In genomic region chr6:107290850-107291249, GRCm38 (mm10) we compare ENCODE assay signal across 21 mouse cellular contexts.
A peak's percentile ranks its signal among the peaks of the same experiment; 100 is the strongest.
DNase-seq lines count a peak whose midpoint lies in the region; ATAC-seq and TF ChIP-seq lines count a peak whose summit lies in the region.
"Had no signal": no experiment of that assay in that cellular context is flagged by ENCODE, and none has a peak within 500 bp of the region (broad histone marks: within the 10 kb centered on the region; RNA-seq: fewer than 3 reads in every experiment).

No protein-coding gene starts in this region.

- H3K27ac ChIP-seq in forebrain, embryonic 13.5 days = no peak overlapping the region
- no peak overlapping the region for H3K27ac ChIP-seq in forebrain, embryonic 12.5 days
- no peak overlapping the region for H3K27ac ChIP-seq in layer of hippocampus, adult 2 months
- H3K27ac ChIP-seq: embryonic facial prominence, embryonic 10.5 days; hindbrain, embryonic 12.5 days; intestine, embryonic 15.5 days; limb, embryonic 13.5 days; liver, embryonic 15.5 days had no signal

- DNase-seq in layer of hippocampus, adult 2 months (ENCODE audit: low spot score in 2 of 2) = peak; percentile 14 to 41
- DNase-seq in layer of hippocampus, adult 9-11 months = no peak
- peak; percentile 24 for DNase-seq in brain, embryonic 18.5 days (ENCODE audit: low read depth, low spot score)
- DNase-seq in cerebellum, adult 9-11 months = peak; percentile 68
- DNase-seq in urinary bladder, adult 18-20 months (ENCODE audit: low spot score in 2 of 2) = no peak
- no peak for DNase-seq in heart, adult 11 months
- DNase-seq: adrenal gland, postnatal 36 days; kidney, postnatal 4 days; lung, postnatal 10 days; thymus, postnatal 4 days had no signal

- H3K4me3 ChIP-seq in forebrain, embryonic 13.5 days = no peak overlapping the region
- H3K4me3 ChIP-seq in forebrain, embryonic 12.5 days (replicated peaks) = no peak overlapping the region
- H3K4me3 ChIP-seq in layer of hippocampus, adult 2 months = no peak overlapping the region
- H3K4me3 ChIP-seq: embryonic facial prominence, embryonic 10.5 days; hindbrain, embryonic 12.5 days; intestine, embryonic 15.5 days; limb, embryonic 13.5 days; liver, embryonic 15.5 days; megakaryocyte, embryonic 14.5 days had no signal

- H3K27me3 ChIP-seq in forebrain, embryonic 13.5 days = no peaks in the 10 kb centered on the region
- no peaks in the 10 kb centered on the region for H3K27me3 ChIP-seq in forebrain, embryonic 12.5 days
- H3K27me3 ChIP-seq: hindbrain, embryonic 12.5 days; intestine, embryonic 15.5 days; limb, embryonic 13.5 days; liver, embryonic 15.5 days; megakaryocyte, embryonic 14.5 days had no signal

- ATAC-seq in forebrain, embryonic 13.5 days = peak; percentile 61; the same call in 1 of the 2 replicates
- ATAC-seq in forebrain, embryonic 12.5 days (ENCODE audit: low FRiP score) = no peak
- ATAC-seq: CD4-positive, CD25-positive, alpha-beta regulatory T cell, adult 4 months; intestine, embryonic 15.5 days; midbrain, embryonic 16.5 days had no signal

- no peak overlapping the region for H3K4me2 ChIP-seq in forebrain, embryonic 13.5 days
- H3K4me2 ChIP-seq in forebrain, embryonic 12.5 days = no peak overlapping the region
- H3K4me2 ChIP-seq: hindbrain, embryonic 12.5 days; intestine, embryonic 15.5 days; limb, embryonic 13.5 days; liver, embryonic 15.5 days had no signal

- WGBS in forebrain, embryonic 13.5 days = 79% methylated on average over 3 of the region's 3 CpGs
- 88% methylated on average over 3 of the region's 3 CpGs for WGBS in forebrain, embryonic 12.5 days

- H3K36me3 ChIP-seq in forebrain, embryonic 13.5 days (ENCODE audit: poor library complexity, severe bottlenecking) = no peaks in the 10 kb centered on the region
- no peaks in the 10 kb centered on the region for H3K36me3 ChIP-seq in forebrain, embryonic 12.5 days (replicated peaks)
- H3K36me3 ChIP-seq: embryonic facial prominence, embryonic 10.5 days; G1E; hindbrain, embryonic 12.5 days; intestine, embryonic 15.5 days; limb, embryonic 13.5 days; liver, embryonic 15.5 days had no signal

- H3K9me3 ChIP-seq in forebrain, embryonic 13.5 days (replicated peaks) = no peaks in the 10 kb centered on the region
- H3K9me3 ChIP-seq in forebrain, embryonic 12.5 days = no peaks in the 10 kb centered on the region
- H3K9me3 ChIP-seq: embryonic facial prominence, embryonic 10.5 days; hindbrain, embryonic 12.5 days; intestine, embryonic 15.5 days; limb, embryonic 13.5 days; liver, embryonic 15.5 days; megakaryocyte, embryonic 14.5 days had no signal

- TF ChIP-seq CTCF in layer of hippocampus, adult 2 months (conservative IDR thresholded peaks at IDR 0.05) = no peak

- H3K4me1 ChIP-seq in forebrain, embryonic 13.5 days = no peaks in the 10 kb centered on the region
- H3K4me1 ChIP-seq in forebrain, embryonic 12.5 days = no peaks in the 10 kb centered on the region
- H3K4me1 ChIP-seq: embryonic facial prominence, embryonic 10.5 days; hindbrain, embryonic 12.5 days; intestine, embryonic 15.5 days; limb, embryonic 13.5 days; liver, embryonic 15.5 days; megakaryocyte, embryonic 14.5 days had no signal

- H3K9ac ChIP-seq in forebrain, embryonic 13.5 days = no peak overlapping the region
- no peak overlapping the region for H3K9ac ChIP-seq in forebrain, embryonic 12.5 days
- H3K9ac ChIP-seq: hindbrain, embryonic 12.5 days; intestine, embryonic 15.5 days; limb, embryonic 13.5 days; liver, embryonic 15.5 days had no signal

Comparison
In these comparisons a context has a peak if more than half of its experiments do, and no peak if none do; other contexts are left out.
1. DNase-seq: peak in layer of hippocampus, adult 2 months (2 of 2), brain, embryonic 18.5 days (single experiment) and cerebellum, adult 9-11 months (single experiment); none in layer of hippocampus, adult 9-11 months (single experiment), urinary bladder, adult 18-20 months (0 of 2) and heart, adult 11 months (single experiment).